8 mouse cellular contexts compared by ENCODE assay signal in the genomic region with DNA sequence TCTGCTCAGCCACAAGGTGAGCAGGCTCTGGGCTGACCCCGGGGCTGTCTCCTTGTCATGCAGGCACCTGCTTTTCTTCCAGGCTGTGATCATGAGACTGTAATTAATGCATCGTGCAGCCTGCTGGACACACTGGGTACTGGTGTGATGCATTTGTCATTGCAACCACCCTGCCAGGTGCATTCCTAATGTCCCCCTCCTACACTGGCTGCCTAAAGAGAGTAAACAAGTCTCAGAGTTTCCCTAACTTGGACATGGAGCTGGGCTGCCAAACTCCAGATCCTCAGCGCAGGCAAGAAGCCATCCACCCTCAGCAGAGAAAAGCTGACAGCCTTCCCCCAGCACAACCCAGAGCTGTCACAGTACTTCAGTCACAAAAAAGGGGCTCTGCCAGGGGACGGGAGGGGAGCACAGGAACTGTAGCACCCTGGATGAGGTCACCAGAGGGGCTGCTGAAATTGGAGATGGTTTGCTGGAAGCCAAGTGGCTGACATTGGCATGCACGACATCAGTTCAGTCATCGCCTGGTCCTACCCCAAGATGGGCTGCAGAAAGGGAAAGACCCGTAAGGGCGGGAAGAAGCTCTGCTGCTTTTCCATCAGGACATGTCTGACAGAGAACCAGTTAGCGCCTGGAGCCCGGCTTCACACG. TPM values are rescaled to one million over a fixed set of nuclear protein-coding genes. Genes with fewer than 3 reads are reported as not detected.
DNase-seq lines count a peak whose midpoint lies in the region; ATAC-seq lines count a peak whose summit lies in the region.

No protein-coding gene starts in this region.

- WGBS in embryonic facial prominence, embryonic 13.5 days = 52% methylated on average over 11 of the region's 11 CpGs

- no peak overlapping the region for H3K4me2 ChIP-seq in embryonic facial prominence, embryonic 13.5 days

- peak overlapping the region; percentile 40; the same call in 1 of the 2 replicates for H3K9ac ChIP-seq in embryonic facial prominence, embryonic 13.5 days

- no peaks in the 10 kb centered on the region for H3K9me3 ChIP-seq in embryonic facial prominence, embryonic 13.5 days

- intact Hi-C loops in heart, postnatal 36 days (cut with DNase I) = no loop called here

- DNase-seq in layer of hippocampus, postnatal 10 days (ENCODE audit: low spot score in 2 of 2) = peak; percentile 27 to 33
- no peak for DNase-seq in layer of hippocampus, adult 8-10 months (ENCODE audit: low spot score in 2 of 2)
- peak; percentile 37 to 46 for DNase-seq in heart, postnatal 36 days
- DNase-seq in lung, postnatal 10 days = peak; percentile 84
- DNase-seq in cerebellum, postnatal 14 days = no peak
- no peak for DNase-seq in layer of hippocampus, adult 9-11 months
- DNase-seq in spleen, postnatal 10 days (ENCODE audit: low spot score in 2 of 2) = no peak

- H3K4me3 ChIP-seq in embryonic facial prominence, embryonic 13.5 days = no peak overlapping the region

- peaks cover 34% of the 10 kb centered on the region for H3K36me3 ChIP-seq in embryonic facial prominence, embryonic 13.5 days

- no peaks in the 10 kb centered on the region for H3K27me3 ChIP-seq in embryonic facial prominence, embryonic 13.5 days

- peaks cover 43% of the 10 kb centered on the region for H3K4me1 ChIP-seq in embryonic facial prominence, embryonic 13.5 days

- peak overlapping the region; percentile 8; the same call in 1 of the 2 replicates for H3K27ac ChIP-seq in embryonic facial prominence, embryonic 13.5 days

- no peak for ATAC-seq in embryonic facial prominence, embryonic 13.5 days (ENCODE audit: insufficient number of reproducible peaks, insufficient read depth, low FRiP score, low TSS enrichment, low read depth)

RNA-seq across cellular contexts. Expression of a gene that starts 15.7 kb away (rescaled TPM):
- 10 to 100 TPM; 25.6 to 28.9 TPM for total RNA-seq in layer of hippocampus, postnatal 10 days (2021)
- 10 to 100 TPM; 14.7 to 17.3 (median 15.9) TPM for total RNA-seq in layer of hippocampus, adult 8-10 months (2022)
- polyA plus RNA-seq in embryonic facial prominence, embryonic 13.5 days (2015; fragmentation: Nextera tagmentation; extraction: Ambion mirVana) = 108 and 116 TPM in 2 replicates
- 10 to 100 TPM; 32.3 to 37.0 TPM for total RNA-seq in heart, postnatal 36 days (2021)

RNA-seq across cellular contexts. Expression of a gene that starts 31.2 kb away (rescaled TPM):
- 1 to 10 TPM; 3.3 to 3.9 TPM for total RNA-seq in layer of hippocampus, postnatal 10 days (2021)
- 1 to 10 TPM; 5.3 to 6.0 (median 5.8) TPM for total RNA-seq in layer of hippocampus, adult 8-10 months (2022)
- 9.6 and 10.0 TPM in 2 replicates for polyA plus RNA-seq in embryonic facial prominence, embryonic 13.5 days (2015; fragmentation: Nextera tagmentation; extraction: Ambion mirVana)
- 1 to 10 TPM; 3.0 to 5.6 TPM for total RNA-seq in heart, postnatal 36 days (2021)

Comparison
In these comparisons a context has a peak if more than half of its experiments do, and no peak if none do; other contexts are left out.
1. DNase-seq: peak in layer of hippocampus, postnatal 10 days (2 of 2), heart, postnatal 36 days (2 of 2) and lung, postnatal 10 days (single experiment); none in layer of hippocampus, adult 8-10 months (0 of 2), cerebellum, postnatal 14 days (0 of 2), layer of hippocampus, adult 9-11 months (single experiment) and spleen, postnatal 10 days (0 of 2).